Mouse (Mus musculus) hindbrain, embryonic 12.5 days (tissue): ENCODE data around the gene Irf3. TPM values are rescaled to one million over a fixed set of nuclear protein-coding genes. Genes with fewer than 3 reads are reported as not detected.
A peak's percentile ranks its signal among the peaks of the same experiment; 100 is the strongest.

Experiments
- ATAC-seq: fragments of 200-750 bp; cut with Nextera tagmentation; 2 replicates; pipeline ENCODE4 v1.8.0; 2017; ENCODE audit warnings: moderate TSS enrichment; ENCODE audit not compliant: low FRiP score
- H3K27ac ChIP-seq: fragments of 300-500 bp; sonication (generic); 2 replicates; pipeline ENCODE4 v1.5.1; 2016; ENCODE audit warnings: mild to moderate bottlenecking
- H3K27me3 ChIP-seq: fragments of 300-500 bp; sonication (generic); 2 replicates; pipeline ENCODE4 v1.6.1; 2016; ENCODE audit warnings: mild to moderate bottlenecking
- H3K36me3 ChIP-seq: fragments of 300-500 bp; sonication (generic); 2 replicates; pipeline ENCODE4 v1.6.1; 2016; ENCODE audit warnings: mild to moderate bottlenecking
- H3K4me1 ChIP-seq: fragments of 300-500 bp; sonication (generic); 2 replicates; pipeline ENCODE4 v1.6.1; 2016
- H3K4me2 ChIP-seq: fragments of 300-500 bp; sonication (generic); replicated peaks from 2 replicates; pipeline ENCODE4 v1.6.1; 2016; ENCODE audit warnings: mild to moderate bottlenecking
- H3K4me3 ChIP-seq: fragments of 300-500 bp; sonication (generic); 2 replicates; pipeline ENCODE4 v1.5.1; 2016; ENCODE audit warnings: mild to moderate bottlenecking
- H3K9ac ChIP-seq: fragments of 300-500 bp; sonication (generic); 2 replicates; pipeline ENCODE4 v1.6.1; 2016; ENCODE audit warnings: mild to moderate bottlenecking, moderate library complexity
- H3K9me3 ChIP-seq: fragments of 300-500 bp; sonication (generic); replicated peaks from 2 replicates; pipeline ENCODE4 v1.6.1; 2016; ENCODE audit warnings: mild to moderate bottlenecking
- WGBS: fragments of 180-500 bp; shearing (Covaris S2); methylation state at CpG from one replicate; pipeline ENCODE4 v1.1.7; 2016; 5-methylcytosine and 5-hydroxymethylcytosine counted together
- microRNA-seq: library from miRNA; unstranded; fragments of <30 nt; microRNA quantifications from one replicate; pipeline ENCODE4, GENCODE M21; 2017
- polyA plus RNA-seq: library from polyadenylated mRNA; unstranded; fragments of >200 nt; fragmentation: Nextera tagmentation; extraction: Ambion mirVana; gene quantifications from 2 replicates; pipeline ENCODE4 v1.2.1, GENCODE M21; 2016

Gene Irf3
- polyA plus RNA-seq, 1 experiment from 2014 or later, result 74.3 TPM

GRCm38 (mm10) chr7:45047491-45047890 is 50.0 kb downstream of the Irf3 start:
- H3K9ac ChIP-seq, result no peak overlapping the region
- no peak overlapping the region for H3K4me2 ChIP-seq
- no peak overlapping the region for H3K4me3 ChIP-seq
- no peak overlapping the region for H3K27ac ChIP-seq
- WGBS, result 95% methylated on average over 14 of the region's 14 CpGs
- peaks cover 79% of the 10 kb centered on the region for H3K36me3 ChIP-seq
- H3K9me3 ChIP-seq, result no peaks in the 10 kb centered on the region
- no peak for ATAC-seq
- peaks cover 22% of the 10 kb centered on the region for H3K4me1 ChIP-seq
- H3K27me3 ChIP-seq, result no peaks in the 10 kb centered on the region

- H3K4me3 ChIP-seq, result no peak overlapping the region
- H3K9me3 ChIP-seq, result no peaks in the 10 kb centered on the region
- H3K4me1 ChIP-seq, result peaks cover 22% of the 10 kb centered on the region
- 93% methylated on average over 38 of the region's 38 CpGs for WGBS
- no peak for ATAC-seq
- no peak overlapping the region for H3K27ac ChIP-seq
- no peak overlapping the region for H3K9ac ChIP-seq
- H3K4me2 ChIP-seq, result no peak overlapping the region
- peaks cover 72% of the 10 kb centered on the region for H3K36me3 ChIP-seq
- H3K27me3 ChIP-seq, result no peaks in the 10 kb centered on the region
Observed at GRCm38 (mm10) chr7:45048001-45048890, 50.8 kb downstream of the Irf3 start.

GRCm38 (mm10) chr7:45048923-45049657 is 51.6 kb downstream of the Irf3 start:
- no peak overlapping the region for H3K4me2 ChIP-seq
- ATAC-seq, result no peak
- 90% methylated on average over 23 of the region's 23 CpGs for WGBS
- H3K36me3 ChIP-seq, result peaks cover 63% of the 10 kb centered on the region
- no peaks in the 10 kb centered on the region for H3K9me3 ChIP-seq
- peaks cover 25% of the 10 kb centered on the region for H3K4me1 ChIP-seq
- H3K4me3 ChIP-seq, result no peak overlapping the region
- H3K27me3 ChIP-seq, result no peaks in the 10 kb centered on the region
- H3K9ac ChIP-seq, result no peak overlapping the region
- H3K27ac ChIP-seq, result no peak overlapping the region

- Histone ChIP-seq H3K27ac (peak overlapping the region; percentile 100), H3K9ac (peak overlapping the region; percentile 97), H3K36me3 (peaks cover 44% of the 10 kb centered on the region), H3K4me1 (peaks cover 28% of the 10 kb centered on the region), H3K9me3 (no peaks in the 10 kb centered on the region), H3K27me3 (no peaks in the 10 kb centered on the region), H3K4me3 (peak overlapping the region; percentile 93), H3K4me2 (peak overlapping the region; percentile 98)
- peak; percentile 46 for ATAC-seq
- 2% methylated on average over 16 of the region's 16 CpGs for WGBS
Observed at GRCm38 (mm10) chr7:45050945-45051600, 53.6 kb downstream of the Irf3 start.

GRCm38 (mm10) chr7:45051601-45051974 is 54.1 kb downstream of the Irf3 start:
- no peaks in the 10 kb centered on the region for H3K9me3 ChIP-seq
- ATAC-seq, result no peak
- H3K4me3 ChIP-seq, result peak overlapping the region; percentile 93
- H3K36me3 ChIP-seq, result peaks cover 38% of the 10 kb centered on the region
- H3K9ac ChIP-seq, result peak overlapping the region; percentile 97
- H3K4me1 ChIP-seq, result peaks cover 28% of the 10 kb centered on the region
- peak overlapping the region; percentile 98 for H3K4me2 ChIP-seq
- 2% methylated on average over 13 of the region's 13 CpGs for WGBS
- H3K27ac ChIP-seq, result peak overlapping the region; percentile 100
- no peaks in the 10 kb centered on the region for H3K27me3 ChIP-seq

Small RNAs within 50 kb of the gene (microRNA-seq; reads per million reads assigned to microRNA genes)
- 0.81 reads per million for gene Mir7054

Other genes with a start within 250 kb of the Irf3 start
- gene Vrk3, start 249.2 kb upstream of the Irf3 start, polyA plus RNA-seq, result 32.7 and 34.0 TPM in 2 replicates
- gene Zfp473, start 246.6 kb upstream of the Irf3 start, polyA plus RNA-seq, result 2.3 and 2.8 TPM in 2 replicates
- gene Nup62, start 181.6 kb upstream of the Irf3 start, polyA plus RNA-seq, result 69.8 and 73.9 TPM in 2 replicates
- 1.8 and 2.5 TPM in 2 replicates for gene Il4i1, start 181.3 kb upstream of the Irf3 start, polyA plus RNA-seq
- 3.9 and 4.6 TPM in 2 replicates for gene Atf5, start 181.0 kb upstream of the Irf3 start, polyA plus RNA-seq
- gene Akt1s1, start 148.7 kb upstream of the Irf3 start, polyA plus RNA-seq, result 99.3 and 101 TPM in 2 replicates
- 103 and 110 TPM in 2 replicates for gene Tbc1d17, start 148.6 kb upstream of the Irf3 start, polyA plus RNA-seq
- gene Pnkp, start 140.5 kb upstream of the Irf3 start, polyA plus RNA-seq, result 34.7 and 35.1 TPM in 2 replicates
- gene Ptov1, start 127.9 kb upstream of the Irf3 start, polyA plus RNA-seq, result 606 and 662 TPM in 2 replicates
- 153 and 155 TPM in 2 replicates for gene Med25, start 104.9 kb upstream of the Irf3 start, polyA plus RNA-seq
- 19.1 and 22.7 TPM in 2 replicates for gene Fuz, start 101.6 kb upstream of the Irf3 start, polyA plus RNA-seq
- 103 and 107 TPM in 2 replicates for gene Ap2a1, start 68.2 kb upstream of the Irf3 start, polyA plus RNA-seq
- not detected in 2 replicates for gene Tsks, start 54.4 kb upstream of the Irf3 start, polyA plus RNA-seq
- 42.8 and 44.2 TPM in 2 replicates for gene Cpt1c, start 22.8 kb upstream of the Irf3 start, polyA plus RNA-seq
- gene Prmt1, start 11.1 kb upstream of the Irf3 start, polyA plus RNA-seq, result 551 and 566 TPM in 2 replicates
- 46.7 and 46.8 TPM in 2 replicates for gene Bcl2l12, start 1.1 kb downstream of the Irf3 start, polyA plus RNA-seq
- gene Scaf1, start 18.7 kb downstream of the Irf3 start, polyA plus RNA-seq, result 50.6 and 52.4 TPM in 2 replicates
- gene Rras, start 20.3 kb downstream of the Irf3 start, polyA plus RNA-seq, result 22.6 and 23.2 TPM in 2 replicates
- gene Prr12, start 55.2 kb downstream of the Irf3 start, polyA plus RNA-seq, result 10.9 and 14.0 TPM in 2 replicates
- gene Nosip, start 64.8 kb downstream of the Irf3 start, polyA plus RNA-seq, result 55.9 and 60.0 TPM in 2 replicates
- gene Prrg2, start 65.0 kb downstream of the Irf3 start, polyA plus RNA-seq, result 17.8 and 18.0 TPM in 2 replicates
- 177 and 180 TPM in 2 replicates for gene Rcn3, start 94.6 kb downstream of the Irf3 start, polyA plus RNA-seq
- gene Fcgrt, start 106.2 kb downstream of the Irf3 start, polyA plus RNA-seq, result 20.2 and 21.0 TPM in 2 replicates
- gene Rps11, start 126.8 kb downstream of the Irf3 start, polyA plus RNA-seq, result 982 and 1,135 TPM in 2 replicates
- 977 and 1,019 TPM in 2 replicates for gene Rpl13a, start 131.1 kb downstream of the Irf3 start, polyA plus RNA-seq
- 0.31 TPM in 1 of 2 replicates, not detected in the other for gene Gm45713, start 138.6 kb downstream of the Irf3 start, polyA plus RNA-seq
- gene Flt3l, start 138.8 kb downstream of the Irf3 start, polyA plus RNA-seq, result 0.52 and 1.6 TPM in 2 replicates
- gene Pih1d1, start 156.7 kb downstream of the Irf3 start, polyA plus RNA-seq, result 90.3 and 91.0 TPM in 2 replicates
- 33.4 and 39.8 TPM in 2 replicates for gene Aldh16a1, start 156.9 kb downstream of the Irf3 start, polyA plus RNA-seq
- 1.1 and 1.2 TPM in 2 replicates for gene Slc17a7, start 166.3 kb downstream of the Irf3 start, polyA plus RNA-seq
- not detected in 2 replicates for gene Gfy, start 181.9 kb downstream of the Irf3 start, polyA plus RNA-seq
- not detected in 2 replicates for gene Pth2, start 183.3 kb downstream of the Irf3 start, polyA plus RNA-seq
- 0.46 and 0.48 TPM in 2 replicates for gene Ccdc155, start 207.2 kb downstream of the Irf3 start, polyA plus RNA-seq
- gene Dkkl1, start 214.5 kb downstream of the Irf3 start, polyA plus RNA-seq, result 3.0 and 3.4 TPM in 2 replicates
- 185 and 208 TPM in 2 replicates for gene Tead2, start 218.1 kb downstream of the Irf3 start, polyA plus RNA-seq
- gene Cd37, start 241.5 kb downstream of the Irf3 start, polyA plus RNA-seq, result 1.3 and 1.5 TPM in 2 replicates
- 0.10 and 0.28 TPM in 2 replicates for gene Slc6a16, start 243.4 kb downstream of the Irf3 start, polyA plus RNA-seq